Mouse (Mus musculus): ENCODE measurements at regions not wholly inside any gene's neighbourhood (a gene's known extent, or its start where the extent isn't known, plus 50 kb on each side); places are given as distances from the start of the nearest gene placed in this dataset.

- no peak for DNase-seq
Measured at GRCm38 (mm10) chr1:28373351-28373750, 406.7 kb downstream of the Gm597 start.

GRCm38 (mm10) chr1:28349411-28349973 is 430.6 kb downstream of the Gm597 start:
- no peak for DNase-seq

GRCm38 (mm10) chr1:28348572-28348971 is 431.5 kb downstream of the Gm597 start:
- peak; percentile 23 for DNase-seq

- DNase-seq, result peak; percentile 18
Measured at GRCm38 (mm10) chr1:28340054-28340453, 440.0 kb downstream of the Gm597 start.

GRCm38 (mm10) chr1:28334366-28334765 is 445.7 kb downstream of the Gm597 start:
- DNase-seq, result no peak

- no peak for DNase-seq
Measured at GRCm38 (mm10) chr1:28332031-28332430, 448.0 kb downstream of the Gm597 start.

- no peak for DNase-seq
Measured at GRCm38 (mm10) chr1:28328986-28329385, 451.1 kb downstream of the Gm597 start.

- DNase-seq, result no peak
Measured at GRCm38 (mm10) chr1:28328539-28328938, 451.5 kb downstream of the Gm597 start.

GRCm38 (mm10) chr1:28324141-28324540 is 455.9 kb downstream of the Gm597 start:
- no peak for DNase-seq
